Mouse (Mus musculus) olfactory bulb, adult 2 months (tissue): ENCODE data around the gene Mrpl49.

Experiments used
- CTCF ChIP-seq: fragments of 200-500 bp; IDR thresholded peaks from 2 replicates; pipeline ENCODE4 v1.5.1; 2012; ENCODE audit warnings: low read depth, mild to moderate bottlenecking, low read length, moderate library complexity; ENCODE audit not compliant: insufficient read depth
- POLR2A ChIP-seq: fragments of 200-500 bp; IDR thresholded peaks from 2 replicates; pipeline ENCODE4 v1.6.1; 2012; ENCODE audit warnings: mild to moderate bottlenecking, low read depth, low read length, moderate library complexity; ENCODE audit not compliant: insufficient read depth

GRCm38 (mm10) chr19:6040002-6040401, 17.6 kb downstream of the Mrpl49 start:
- TF ChIP-seq POLR2A (no peak), CTCF (no peak)
